Comparison of ENCODE assay signal across 18 mouse cellular contexts in genomic region chr10:20070576-20071109, GRCm38 (mm10).
"Had no signal": no experiment of that assay in that cellular context is flagged by ENCODE, and none has a peak within 500 bp of the region (broad histone marks: within the 10 kb centered on the region; RNA-seq: fewer than 3 reads in every experiment).

No protein-coding gene starts in this region.

- H3K9me3 ChIP-seq: intestine, embryonic 15.5 days; liver, embryonic 13.5 days; midbrain, embryonic 12.5 days; midbrain, embryonic 15.5 days; neural tube, embryonic 12.5 days; neural tube, embryonic 15.5 days had no signal

- H3K36me3 ChIP-seq: intestine, embryonic 15.5 days; liver, embryonic 13.5 days; midbrain, embryonic 12.5 days; midbrain, embryonic 15.5 days; neural tube, embryonic 12.5 days; neural tube, embryonic 15.5 days had no signal

- H3K9ac ChIP-seq: intestine, embryonic 15.5 days; liver, embryonic 13.5 days; lung, embryonic 14.5 days; midbrain, embryonic 12.5 days; midbrain, embryonic 15.5 days; neural tube, embryonic 12.5 days; neural tube, embryonic 15.5 days had no signal

- DNase-seq: layer of hippocampus, postnatal 36 days; liver, embryonic 13.5 days; lung, embryonic 14.5 days; right cerebral cortex, adult 18-20 months; right cerebral cortex, postnatal 14 days; right cerebral cortex, postnatal 4 days; thymus, adult 2 months; thymus, postnatal 14 days; thymus, postnatal 4 days had no signal

- H3K27ac ChIP-seq: intestine, embryonic 15.5 days; left cerebral cortex, adult 2 months; liver, embryonic 13.5 days; macrophage; midbrain, embryonic 12.5 days; midbrain, embryonic 15.5 days; neural tube, embryonic 12.5 days; neural tube, embryonic 15.5 days; stomach, postnatal 0 days had no signal

- H3K27me3 ChIP-seq: intestine, embryonic 15.5 days; liver, embryonic 13.5 days; midbrain, embryonic 12.5 days; midbrain, embryonic 15.5 days; neural tube, embryonic 12.5 days; neural tube, embryonic 15.5 days had no signal

- ATAC-seq: intestine, embryonic 15.5 days; lung, postnatal 0 days; midbrain, embryonic 15.5 days had no signal

- H3K4me3 ChIP-seq: intestine, embryonic 15.5 days; left cerebral cortex, adult 2 months; liver, embryonic 13.5 days; midbrain, embryonic 12.5 days; midbrain, embryonic 15.5 days; neural tube, embryonic 12.5 days; neural tube, embryonic 15.5 days had no signal

- H3K4me1 ChIP-seq: intestine, embryonic 15.5 days; liver, embryonic 13.5 days; midbrain, embryonic 12.5 days; midbrain, embryonic 15.5 days; neural tube, embryonic 12.5 days; neural tube, embryonic 15.5 days had no signal

- H3K4me2 ChIP-seq: intestine, embryonic 15.5 days; liver, embryonic 13.5 days; lung, embryonic 14.5 days; midbrain, embryonic 12.5 days; midbrain, embryonic 15.5 days; neural tube, embryonic 12.5 days; neural tube, embryonic 15.5 days had no signal
